Mouse (Mus musculus) G1E (cell line): Measurements from ENCODE around the gene Atf6.

Experiments used
- CTCF ChIP-seq: IDR thresholded peaks from 2 replicates; pipeline ENCODE4 v1.5.1; 2012; ENCODE audit warnings: low read depth, low read length, inconsistent platforms, mixed read lengths
- GATA1 ChIP-seq: IDR thresholded peaks from 2 replicates; pipeline ENCODE4 v1.6.1; 2012; ENCODE audit warnings: borderline replicate concordance, low read length, inconsistent platforms, mixed read lengths
- POLR2AphosphoS5 ChIP-seq: IDR thresholded peaks from 2 replicates; pipeline ENCODE4 v1.6.1; 2012; ENCODE audit warnings: low read depth, low read length, inconsistent platforms; ENCODE audit not compliant: insufficient replicate concordance

GRCm38 (mm10) chr1:170915657-170916056, 48.1 kb upstream of the Atf6 start:
- no peak for TF ChIP-seq CTCF
- TF ChIP-seq GATA1, result no peak
- TF ChIP-seq POLR2AphosphoS5, result no peak
